Mouse (Mus musculus) CD8-positive naive resting alpha-beta T cell, adult 2 months (primary cell): Measurements from ENCODE around the gene Mlkl.
A peak's percentile ranks its signal among the peaks of the same experiment; 100 is the strongest.
"Not testable (repeated sequence)": the region's sequence is repeated elsewhere in the genome, so short reads cannot be mapped to it uniquely, and the experiment has no call there.

ENCODE experiments used
- DNase-seq, 2 experiments: peaks; one replicate each; pipeline ENCODE4 v3.0.0; 2022; ENCODE audit warnings: low read depth in 2 of 2, low spot score in 2 of 2

Mlkl gene

DNA sequence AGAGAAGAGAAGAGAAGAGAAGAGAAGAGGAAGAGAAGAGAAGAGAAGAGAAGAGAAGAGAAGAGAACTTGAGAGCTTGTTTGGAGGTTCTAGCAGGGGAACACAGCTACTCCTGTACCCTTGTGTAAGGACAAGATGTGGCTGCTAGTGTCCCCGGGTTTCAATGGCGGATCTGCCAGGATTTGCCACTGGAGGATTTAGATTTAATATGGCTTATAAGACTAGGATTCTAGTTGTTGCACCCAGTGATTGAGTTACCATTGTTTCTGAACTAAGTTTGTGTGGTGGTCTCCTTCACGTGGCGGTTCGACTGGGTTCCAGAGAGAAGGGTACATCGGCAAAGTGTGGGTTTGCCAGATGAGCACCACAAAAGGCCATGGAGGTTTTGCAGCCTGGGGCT is 24.0 kb downstream of the Mlkl start:
- DNase-seq = not testable (repeated sequence)

DNA sequence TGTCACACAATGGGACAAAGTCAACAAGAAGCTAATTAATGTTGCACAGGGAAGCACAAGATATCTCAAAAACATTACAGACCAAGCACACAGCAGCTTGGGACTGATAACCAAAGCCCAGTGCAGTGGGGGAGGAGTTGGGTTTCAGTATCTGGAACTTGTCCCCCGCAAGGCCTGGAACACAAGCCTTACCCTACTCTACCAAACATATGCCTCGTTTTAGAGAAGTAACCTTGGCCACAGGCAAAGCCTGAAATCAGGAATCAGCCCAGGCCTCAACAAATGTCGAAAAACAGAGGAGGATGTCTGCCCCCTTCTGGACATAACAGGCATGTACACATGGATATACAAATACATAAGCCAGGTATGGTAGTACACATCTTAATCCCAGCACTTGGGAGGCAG is 25.2 kb downstream of the Mlkl start:
- no peak for DNase-seq

DNA sequence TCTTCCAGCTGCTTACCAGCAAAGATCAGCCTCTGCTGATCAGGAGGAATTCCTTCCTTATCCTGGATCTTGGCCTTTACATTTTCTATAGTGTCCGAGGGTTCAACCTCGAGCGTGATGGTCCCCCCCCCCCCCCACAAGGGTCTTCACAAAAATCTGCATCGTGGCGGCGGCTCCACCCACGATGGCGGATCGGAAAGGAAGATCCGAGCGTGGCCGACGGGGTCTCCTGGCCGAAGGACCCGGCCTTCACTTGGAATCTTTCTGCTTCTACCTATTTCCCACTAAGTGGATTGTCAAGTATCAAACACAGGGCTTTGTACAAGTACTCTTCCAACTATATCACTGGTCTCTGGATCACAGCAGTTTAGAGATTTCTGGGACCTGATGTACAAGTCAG is 28.0 kb downstream of the Mlkl start:
- DNase-seq = not testable (repeated sequence)

DNA sequence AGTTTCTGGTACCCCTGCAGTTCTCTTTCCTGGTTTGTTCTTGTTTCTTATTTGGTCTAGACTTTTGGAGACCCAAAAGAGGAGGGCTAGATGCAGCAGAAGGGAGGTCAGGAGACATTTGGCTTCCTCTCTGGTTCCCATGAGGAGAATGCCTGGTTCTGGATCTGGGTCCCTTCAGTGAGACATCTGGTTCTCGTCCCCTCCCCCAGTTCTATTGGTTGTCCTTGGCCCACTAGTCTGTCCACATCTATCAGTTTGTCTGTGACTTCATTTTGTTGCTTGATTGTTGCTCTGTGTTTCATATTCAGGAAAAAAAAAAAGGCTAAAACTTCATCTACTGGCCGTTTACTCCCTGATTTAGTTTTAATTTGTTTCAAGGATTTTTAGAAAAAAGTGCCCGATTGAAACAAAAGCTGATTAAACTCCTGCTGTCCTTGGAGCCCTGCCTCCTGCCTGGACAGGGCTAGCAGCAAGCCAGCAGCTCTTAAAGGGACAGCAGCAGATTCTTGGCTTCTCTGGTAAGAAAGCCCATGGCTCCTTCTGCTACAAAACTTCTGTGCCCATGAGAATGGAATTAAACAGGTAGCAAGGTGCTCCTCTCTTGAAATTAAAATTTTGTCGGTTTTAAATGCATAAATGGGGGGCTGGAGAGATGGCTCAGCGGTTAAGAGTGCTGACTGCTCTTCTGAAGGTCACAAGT is 32.8 kb downstream of the Mlkl start:
- DNase-seq = no peak

DNA sequence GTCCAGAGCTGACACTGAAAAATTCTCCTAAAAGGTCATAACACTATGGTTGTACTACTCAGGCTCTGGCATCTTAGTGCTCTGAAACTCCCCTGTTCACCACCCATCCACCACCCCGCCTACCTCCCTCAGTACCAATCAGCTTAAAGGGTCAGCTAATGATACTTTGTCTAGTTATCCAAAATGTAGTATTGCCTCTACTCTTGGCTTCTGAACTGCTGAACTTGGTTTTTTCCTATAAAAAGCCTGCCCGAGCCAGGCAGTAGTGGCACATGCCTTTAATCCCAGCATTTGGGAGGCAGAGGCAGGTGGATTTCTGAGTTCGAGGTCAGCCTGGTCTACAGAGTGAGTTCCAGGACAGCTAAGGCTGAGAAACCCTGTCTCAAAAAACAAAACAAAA is 33.6 kb downstream of the Mlkl start:
- no peak for DNase-seq

DNA sequence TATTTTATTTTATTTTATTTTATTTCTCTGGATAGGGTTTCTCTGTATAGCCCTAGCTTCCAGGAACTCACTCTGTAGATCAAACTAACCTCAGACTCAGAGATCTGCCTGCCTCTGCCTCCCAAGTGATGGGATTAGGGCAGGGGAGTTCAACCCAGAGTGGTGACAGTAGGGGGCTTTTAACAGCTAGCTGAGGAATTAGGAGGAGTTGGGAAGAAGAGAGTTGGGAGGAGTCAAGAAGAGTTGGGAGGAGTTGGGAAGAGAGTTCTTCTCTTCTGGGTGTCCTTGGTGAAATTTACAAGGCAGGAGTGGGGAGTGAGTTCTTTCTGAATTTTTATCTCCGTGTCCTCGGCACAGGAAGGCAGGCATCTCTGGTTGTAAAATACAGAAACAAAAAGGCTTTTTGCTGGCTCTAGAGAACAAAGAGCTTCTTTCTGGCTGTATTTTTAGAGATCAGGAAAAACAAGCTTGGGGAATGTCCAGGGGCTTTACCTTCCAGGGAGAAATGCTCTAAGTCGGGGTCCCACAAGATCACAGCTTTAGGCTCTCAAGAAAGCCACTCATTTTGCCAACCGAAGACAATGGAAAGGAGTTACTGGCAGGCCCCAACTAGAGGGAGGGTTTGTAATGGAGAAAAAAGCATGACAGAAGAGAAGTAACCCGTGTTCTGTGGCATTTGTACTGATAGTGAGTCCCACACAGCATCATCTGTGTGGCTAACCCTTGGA is 34.7 kb downstream of the Mlkl start:
- DNase-seq = not testable (repeated sequence)

DNA sequence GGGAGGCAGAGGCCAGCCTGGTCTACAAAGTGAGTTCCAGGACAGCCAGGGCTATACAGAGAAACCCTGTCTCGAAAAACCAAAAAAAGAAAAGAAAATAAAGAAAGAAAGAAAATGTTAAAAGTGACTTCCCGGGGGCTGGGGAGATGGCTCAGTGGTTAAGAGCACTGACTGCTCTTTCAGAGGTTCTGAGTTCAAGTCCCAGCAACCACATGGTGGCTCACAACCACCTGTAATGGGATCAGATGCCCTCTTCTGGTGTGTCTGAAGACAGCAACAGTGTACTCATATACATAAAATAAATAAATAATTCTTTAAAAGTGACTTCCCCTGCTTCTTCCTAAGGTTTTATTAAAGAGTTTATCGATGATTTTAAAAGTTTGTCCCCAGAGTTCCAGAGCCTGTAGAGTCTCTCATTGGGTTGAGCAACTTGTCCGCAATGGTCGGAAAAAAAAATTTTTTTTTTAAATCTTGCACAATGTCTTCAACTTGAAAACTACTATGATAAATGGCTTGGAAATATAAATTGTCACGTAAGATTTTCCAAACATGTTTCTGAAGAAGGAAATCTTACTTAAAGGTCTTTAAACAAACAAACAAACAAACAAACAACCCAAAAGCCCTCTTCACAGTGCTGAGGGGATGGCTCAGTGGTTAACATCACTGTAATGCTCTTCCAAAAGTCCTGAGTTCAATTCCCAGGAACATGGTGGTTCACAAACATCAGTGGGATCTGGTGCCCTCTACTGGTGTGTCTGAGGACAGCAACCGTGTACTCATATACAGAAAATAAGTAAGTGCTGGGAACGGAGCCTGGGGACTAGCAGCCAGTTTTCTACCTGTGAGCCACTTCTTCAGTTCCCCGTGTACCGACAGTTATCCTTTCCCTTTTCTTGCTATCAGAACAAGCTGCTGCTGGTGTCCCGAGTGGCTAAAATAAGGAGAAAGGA is 37.1 kb downstream of the Mlkl start:
- no peak for DNase-seq

DNA sequence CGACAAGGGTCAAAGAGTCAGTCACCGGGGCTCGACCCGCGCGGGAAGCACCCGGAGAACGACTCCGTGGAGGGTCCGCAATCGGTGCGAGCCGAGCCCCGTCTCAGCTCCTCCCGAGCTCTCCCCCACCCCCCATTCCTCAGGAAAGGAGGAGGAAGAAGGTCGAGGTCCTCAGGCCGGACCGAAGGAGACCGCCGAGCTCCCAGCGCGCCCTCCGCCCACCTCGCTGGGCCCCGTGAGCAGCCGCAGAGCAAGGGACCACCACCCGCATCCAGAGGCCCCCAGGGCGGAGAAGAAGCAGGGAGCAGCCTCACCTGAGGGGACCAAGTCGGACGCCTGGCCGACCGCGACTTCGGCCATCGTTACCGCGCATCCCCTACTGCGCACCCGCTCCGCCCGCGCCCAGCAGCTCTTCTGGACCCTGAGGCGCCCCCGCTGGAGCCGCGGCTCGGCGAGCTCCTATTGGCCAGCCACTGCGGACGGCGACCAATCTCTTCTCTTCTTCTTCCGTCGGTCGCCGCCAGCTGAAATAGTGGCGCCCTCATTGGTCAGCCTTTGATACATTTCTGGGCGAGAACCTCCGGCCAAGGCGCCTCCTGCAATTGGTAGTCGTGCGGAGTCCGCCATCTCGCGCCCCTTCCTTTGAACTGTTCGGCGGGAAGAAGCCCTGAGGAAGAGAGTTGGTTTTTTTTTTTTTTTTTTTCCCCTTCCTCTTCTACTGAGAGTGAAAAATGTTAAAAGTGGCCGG is 38.0 kb downstream of the Mlkl start, which contains the start of gene Rfwd3:
Gene Rfwd3 (minus strand): TSS at position 402 of the 748 bp plus-strand sequence.
- peak; percentile 91 for DNase-seq

DNA sequence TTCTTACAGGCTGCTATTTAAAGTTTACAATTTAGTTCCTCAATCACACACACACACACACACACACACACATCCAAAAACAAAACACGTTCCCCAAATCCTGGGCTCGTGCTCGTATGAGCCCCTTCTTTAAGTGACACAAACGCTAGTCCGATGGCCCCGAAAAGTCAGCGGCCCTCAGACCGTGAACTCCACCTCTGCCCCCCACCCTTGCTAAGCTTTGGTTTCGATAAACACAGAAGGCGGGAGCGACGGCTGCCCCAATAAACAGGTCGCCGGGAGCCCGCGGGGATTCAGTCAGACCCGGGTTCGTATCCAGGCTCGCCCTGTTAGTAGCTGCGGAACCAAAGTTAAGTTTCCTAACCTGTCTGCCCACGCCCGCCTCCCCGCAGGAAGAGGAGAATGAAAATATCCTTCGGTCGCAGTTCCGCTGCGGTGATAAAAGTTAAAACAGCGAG is 38.6 kb downstream of the Mlkl start:
- DNase-seq = peak; percentile 51 to 55

DNA sequence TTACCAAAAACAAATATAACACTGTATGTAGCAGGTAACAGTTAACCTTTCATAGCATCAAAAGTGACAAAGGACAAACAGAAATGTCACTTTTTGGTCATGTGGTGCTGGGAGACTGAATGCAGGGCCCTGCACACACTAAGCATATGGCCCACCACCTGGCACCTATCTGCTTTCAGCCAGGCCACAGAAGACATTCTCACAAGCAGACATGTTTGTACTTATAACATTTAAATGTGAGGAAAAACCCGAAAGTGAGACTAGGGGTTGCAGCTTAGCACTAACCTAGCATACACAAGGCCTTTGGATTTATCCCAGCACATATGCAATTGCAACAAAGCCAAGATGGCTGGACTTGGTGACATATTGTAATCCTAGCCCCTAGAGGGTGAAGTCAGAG is 40.0 kb downstream of the Mlkl start:
- no peak for DNase-seq

DNA sequence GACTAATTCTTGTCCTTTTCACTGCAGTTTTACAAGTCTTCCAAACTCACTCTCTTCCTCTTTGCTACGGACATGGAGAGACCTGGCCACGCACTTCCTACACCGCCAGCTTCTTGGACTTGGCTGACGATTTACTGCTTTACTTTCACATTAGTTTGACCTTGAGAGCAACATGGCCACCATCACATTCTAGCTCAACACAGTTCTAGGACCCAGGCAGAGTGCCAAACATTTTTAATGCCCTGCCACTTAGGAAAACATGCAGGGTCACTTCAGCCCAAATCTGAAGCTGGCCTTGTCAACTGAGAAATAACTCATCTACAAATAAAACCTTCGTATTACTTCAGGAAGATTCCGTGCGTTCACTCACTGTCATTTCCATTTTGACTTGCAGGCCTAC is 46.2 kb downstream of the Mlkl start:
- no peak for DNase-seq

DNA sequence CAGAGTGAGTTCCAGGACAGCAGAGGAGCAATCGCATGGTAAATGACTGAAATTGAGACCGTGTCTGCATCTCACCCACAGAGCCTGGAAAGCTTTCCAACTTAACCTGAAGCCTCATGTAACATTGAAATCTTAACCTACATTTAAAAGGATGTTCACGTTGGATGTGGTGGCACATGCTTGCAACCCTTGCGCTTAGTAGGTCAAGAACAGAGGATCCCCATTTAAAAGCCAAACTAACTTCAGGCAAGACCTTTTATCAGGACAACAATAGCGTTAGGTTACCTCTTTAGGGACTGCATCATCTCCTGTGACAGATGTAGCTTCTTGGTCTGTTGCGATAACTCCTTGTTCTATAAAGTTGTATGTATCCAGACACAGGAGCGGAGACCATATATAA is 47.4 kb downstream of the Mlkl start:
- no peak for DNase-seq

DNA sequence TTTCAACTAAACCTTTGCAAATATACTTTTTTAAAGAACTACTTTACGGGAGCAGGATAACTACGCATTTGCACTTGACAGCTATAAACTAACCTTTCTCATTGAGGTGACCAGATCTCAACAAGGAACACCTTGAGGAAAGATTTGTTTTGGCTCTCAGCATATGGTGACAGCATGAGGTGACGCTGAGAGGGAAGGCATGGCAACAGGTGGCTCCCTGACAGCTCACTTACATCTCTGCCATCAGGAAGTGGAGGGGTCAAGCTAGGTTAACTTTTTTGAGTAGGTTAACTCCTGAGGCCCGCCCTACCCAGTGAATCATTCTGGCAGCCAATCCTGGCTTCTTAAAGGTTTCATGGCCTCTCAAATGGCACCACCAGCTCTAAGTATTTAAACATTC is 52.4 kb downstream of the Mlkl start:
- DNase-seq = no peak

DNA sequence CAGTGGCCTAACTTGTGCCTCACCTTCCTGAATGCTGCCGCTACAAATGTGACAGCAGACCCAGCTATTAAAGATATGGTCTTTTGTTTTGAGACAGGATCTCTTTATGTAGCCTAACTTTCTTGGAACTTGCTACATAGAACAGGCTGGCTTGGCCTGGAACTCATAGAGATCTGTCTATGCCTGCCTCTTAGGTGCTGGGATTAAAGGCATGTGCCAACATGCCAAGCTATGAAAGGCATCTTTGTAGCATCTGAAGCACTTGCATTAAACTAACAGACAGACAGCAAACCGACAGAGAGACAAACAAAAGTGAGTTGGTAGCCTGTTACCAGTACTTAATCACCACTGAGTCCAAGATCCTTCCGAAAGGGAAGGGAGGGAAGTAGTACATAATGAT is 55.9 kb downstream of the Mlkl start:
- DNase-seq = no peak

DNA sequence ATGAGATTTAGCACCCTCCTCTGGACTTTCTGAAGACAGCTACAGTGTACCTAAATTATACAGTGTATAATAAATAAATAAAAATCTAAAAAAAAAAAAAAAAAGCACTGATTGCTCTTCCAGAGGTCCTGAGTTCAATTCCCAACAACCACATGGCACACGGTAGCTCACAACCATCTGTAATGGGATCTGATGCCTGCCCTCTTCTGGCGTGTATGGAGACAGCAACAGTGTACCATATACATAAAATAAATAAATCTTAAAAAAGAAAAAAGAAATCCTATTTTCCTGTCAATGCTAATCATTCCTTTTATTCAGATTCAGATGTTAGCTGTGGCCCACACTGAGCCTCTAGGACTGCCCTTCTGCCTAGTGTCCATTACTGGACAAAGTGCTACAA is 69.7 kb downstream of the Mlkl start:
- no peak for DNase-seq

DNA sequence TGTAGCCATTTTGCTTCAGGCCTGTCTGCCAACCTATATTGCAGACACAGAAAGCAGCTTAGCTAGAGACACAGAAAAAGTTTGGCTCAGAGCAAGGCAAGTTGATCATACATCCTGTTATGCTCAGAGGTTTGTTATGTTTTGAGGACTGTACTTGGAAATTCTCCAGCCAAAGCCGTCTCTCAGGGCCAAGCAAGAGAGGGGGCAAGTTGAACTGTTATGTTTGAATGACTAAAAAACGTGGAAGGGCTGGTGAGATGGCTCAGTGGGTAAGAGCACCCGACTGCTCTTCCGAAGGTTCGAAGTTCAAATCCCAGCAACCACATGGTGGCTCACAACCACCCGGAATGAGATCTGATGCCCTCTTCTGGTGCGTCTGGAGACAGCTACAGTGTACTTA is 71.8 kb downstream of the Mlkl start:
- DNase-seq = not testable (repeated sequence)

DNA sequence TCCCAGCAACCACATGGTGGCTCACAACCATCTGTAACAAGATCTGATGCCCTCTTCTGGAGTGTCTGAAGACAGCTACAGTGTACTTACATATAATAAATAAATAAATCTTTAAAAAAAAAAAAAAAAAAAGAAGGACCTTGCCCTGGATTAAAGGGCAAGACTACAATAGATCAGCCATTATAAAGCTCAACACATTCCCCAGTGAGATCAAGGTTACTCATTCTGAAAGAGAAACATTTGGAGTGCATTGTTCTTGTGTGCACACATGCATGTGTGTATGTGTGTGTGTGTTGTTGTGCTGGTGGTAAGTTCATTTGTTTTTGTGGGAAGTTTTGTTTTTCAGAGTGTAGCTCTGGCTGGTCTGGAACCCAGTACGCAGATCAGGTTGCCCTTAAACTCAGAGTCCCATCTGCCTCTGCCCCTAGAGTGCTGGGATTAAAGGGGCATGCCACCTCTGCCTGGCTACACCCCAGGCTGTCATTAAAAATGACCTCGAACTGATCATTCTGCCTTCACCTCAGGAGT is 73.2 kb downstream of the Mlkl start:
- DNase-seq = no peak

DNA sequence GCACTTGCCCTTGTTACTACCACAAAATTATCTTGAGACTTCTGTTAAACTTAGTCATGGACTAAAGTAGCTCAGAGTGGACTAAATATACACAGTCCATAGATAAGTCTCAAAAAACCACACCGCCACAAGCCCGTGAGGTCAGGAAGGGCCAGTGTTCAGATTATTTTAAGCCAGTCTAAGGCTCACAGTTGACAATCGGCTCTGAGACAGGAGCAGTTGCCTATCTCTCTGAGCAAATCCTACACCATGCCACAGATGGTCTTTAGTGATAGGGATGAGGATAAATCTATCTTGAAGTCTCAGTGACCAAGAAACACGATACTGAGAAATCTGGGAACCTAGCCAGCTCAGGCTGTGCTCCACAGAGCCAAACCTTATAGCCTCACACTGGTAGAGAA is 76.0 kb downstream of the Mlkl start:
- no peak for DNase-seq
